Comparison of ENCODE assay signal across 25 mouse cellular contexts in the genomic region with DNA sequence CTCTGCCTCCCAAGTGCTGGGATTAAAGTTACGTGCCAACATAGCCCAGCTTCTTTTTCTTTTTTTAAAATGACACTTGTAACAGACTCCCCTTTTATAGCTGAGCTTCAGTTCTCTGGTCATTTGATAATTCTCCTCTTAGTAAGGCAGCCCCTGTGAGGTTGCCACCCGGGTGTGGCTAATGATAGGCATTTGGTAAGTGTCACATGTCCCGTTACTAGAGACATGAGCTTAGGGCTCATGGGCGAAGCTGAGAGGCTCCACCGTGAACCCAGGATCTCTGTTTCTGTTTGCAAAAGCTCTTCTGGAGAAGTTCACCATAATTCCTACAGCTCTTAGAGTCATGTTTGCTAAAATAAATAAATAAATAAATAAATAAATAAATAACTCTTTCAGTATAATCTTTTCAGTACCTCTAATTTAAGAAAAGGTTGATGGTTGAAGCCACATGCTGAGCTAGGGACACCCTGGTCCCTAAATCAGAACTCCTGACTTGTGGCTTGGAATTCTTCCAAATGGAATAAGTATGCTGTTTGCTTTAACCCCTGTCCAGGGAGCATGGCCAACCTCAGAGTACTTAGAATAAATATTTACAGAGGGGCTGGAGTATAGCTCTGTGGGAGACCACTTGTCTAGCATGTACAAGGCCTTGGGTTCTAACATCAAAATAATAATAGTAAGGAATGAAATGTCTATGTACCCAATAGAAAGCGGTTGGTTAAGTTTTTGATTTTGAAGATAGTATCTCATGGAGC. TPM values are rescaled to one million over a fixed set of nuclear protein-coding genes. Genes with fewer than 3 reads are reported as not detected.
DNase-seq lines count a peak whose midpoint lies in the region; ATAC-seq and TF ChIP-seq lines count a peak whose summit lies in the region.
"Had no signal": no experiment of that assay in that cellular context is flagged by ENCODE, and none has a peak within 500 bp of the region (broad histone marks: within the 10 kb centered on the region; RNA-seq: fewer than 3 reads in every experiment).

No protein-coding gene starts in this region.

- H3K4me3 ChIP-seq in intestine, embryonic 15.5 days (replicated peaks) = no peak overlapping the region
- no peak overlapping the region for H3K4me3 ChIP-seq in intestine, embryonic 16.5 days (ENCODE audit: low read length)
- no peak overlapping the region for H3K4me3 ChIP-seq in liver, embryonic 16.5 days (ENCODE audit: low read depth, low read length)
- H3K4me3 ChIP-seq in liver, postnatal 0 days (ENCODE audit: low read depth, low read length) = no peak overlapping the region
- no peak overlapping the region for H3K4me3 ChIP-seq in stomach, embryonic 15.5 days (replicated peaks)
- H3K4me3 ChIP-seq in stomach, postnatal 0 days (ENCODE audit: low read depth, low read length) = no peak overlapping the region
- H3K4me3 ChIP-seq: embryonic facial prominence, embryonic 12.5 days; hindbrain, embryonic 10.5 days; hindbrain, embryonic 15.5 days; limb, embryonic 10.5 days; limb, embryonic 15.5 days; midbrain, embryonic 12.5 days had no signal

- TF ChIP-seq CTCF in liver, postnatal 0 days (IDR thresholded peaks at IDR 0.05; ENCODE audit: low read depth) = no peak
- no peak for TF ChIP-seq CTCF in stomach, postnatal 0 days (IDR thresholded peaks at IDR 0.05; ENCODE audit: low read depth)

- ATAC-seq in intestine, embryonic 15.5 days = peak; percentile 43; the same call in 1 of the 2 replicates
- no peak for ATAC-seq in intestine, embryonic 16.5 days
- ATAC-seq in liver, embryonic 16.5 days (ENCODE audit: low read depth) = peak; percentile 78
- no peak for ATAC-seq in liver, postnatal 0 days
- ATAC-seq in stomach, embryonic 15.5 days (ENCODE audit: insufficient read depth, low FRiP score, low read depth) = peak; percentile 28; the same call in 1 of the 2 replicates
- ATAC-seq in stomach, postnatal 0 days (ENCODE audit: low FRiP score, low TSS enrichment) = no peak
- ATAC-seq: forebrain, embryonic 14.5 days; inflammation-experienced regulatory T-cells, adult 6 months had no signal

- DNase-seq in liver, postnatal 0 days = no peak
- no peak for DNase-seq in stomach, postnatal 0 days (ENCODE audit: low spot score)
- no peak for DNase-seq in layer of hippocampus, postnatal 14 days (ENCODE audit: low spot score in 2 of 2)
- DNase-seq: adrenal gland, postnatal 14 days; cerebellum, adult 11-12 months; cerebellum, adult 9-11 months; embryo, embryonic 11 days; gastrocnemius, postnatal 14 days; heart, postnatal 14 days; kidney, adult 8-10 months; kidney, postnatal 10 days; thymus, postnatal 14 days had no signal

- H3K36me3 ChIP-seq in intestine, embryonic 15.5 days = no peaks in the 10 kb centered on the region
- H3K36me3 ChIP-seq in intestine, embryonic 16.5 days (ENCODE audit: control insufficient read depth, insufficient read depth, low read length) = no peaks in the 10 kb centered on the region
- no peaks in the 10 kb centered on the region for H3K36me3 ChIP-seq in liver, embryonic 16.5 days (ENCODE audit: control insufficient read depth, insufficient read depth)
- H3K36me3 ChIP-seq in liver, postnatal 0 days (replicated peaks; ENCODE audit: insufficient read depth, low read length) = no peaks in the 10 kb centered on the region
- H3K36me3 ChIP-seq in stomach, embryonic 15.5 days = no peaks in the 10 kb centered on the region
- no peaks in the 10 kb centered on the region for H3K36me3 ChIP-seq in stomach, postnatal 0 days (ENCODE audit: control insufficient read depth, insufficient read depth, low read length)
- H3K36me3 ChIP-seq: embryonic facial prominence, embryonic 12.5 days; G1E; hindbrain, embryonic 10.5 days; hindbrain, embryonic 15.5 days; limb, embryonic 10.5 days; limb, embryonic 15.5 days; midbrain, embryonic 12.5 days had no signal

- no peak overlapping the region for H3K27ac ChIP-seq in intestine, embryonic 15.5 days
- H3K27ac ChIP-seq in intestine, embryonic 16.5 days (ENCODE audit: low read length) = no peak overlapping the region
- H3K27ac ChIP-seq in liver, embryonic 16.5 days (ENCODE audit: low read length) = no peak overlapping the region
- H3K27ac ChIP-seq in liver, postnatal 0 days (ENCODE audit: low read depth) = no peak overlapping the region
- H3K27ac ChIP-seq in stomach, embryonic 15.5 days = no peak overlapping the region
- no peak overlapping the region for H3K27ac ChIP-seq in stomach, postnatal 0 days (replicated peaks)
- H3K27ac ChIP-seq: embryonic facial prominence, embryonic 12.5 days; hindbrain, embryonic 10.5 days; hindbrain, embryonic 15.5 days; limb, embryonic 10.5 days; limb, embryonic 15.5 days; midbrain, embryonic 12.5 days had no signal

- no peaks in the 10 kb centered on the region for H3K9me3 ChIP-seq in intestine, embryonic 15.5 days
- no peaks in the 10 kb centered on the region for H3K9me3 ChIP-seq in intestine, embryonic 16.5 days (ENCODE audit: control insufficient read depth, low read length)
- H3K9me3 ChIP-seq in liver, embryonic 16.5 days (replicated peaks; ENCODE audit: control insufficient read depth, low read length) = no peaks in the 10 kb centered on the region
- no peaks in the 10 kb centered on the region for H3K9me3 ChIP-seq in liver, postnatal 0 days (ENCODE audit: low read length)
- H3K9me3 ChIP-seq in stomach, embryonic 15.5 days = no peaks in the 10 kb centered on the region
- no peaks in the 10 kb centered on the region for H3K9me3 ChIP-seq in stomach, postnatal 0 days (ENCODE audit: control insufficient read depth, low read length)
- H3K9me3 ChIP-seq: embryonic facial prominence, embryonic 12.5 days; G1E; hindbrain, embryonic 10.5 days; hindbrain, embryonic 15.5 days; limb, embryonic 10.5 days; limb, embryonic 15.5 days; midbrain, embryonic 12.5 days had no signal

- no peak for TF ChIP-seq EP300 in liver, postnatal 0 days (IDR thresholded peaks at IDR 0.05; ENCODE audit: low read depth)
- TF ChIP-seq EP300 in stomach, postnatal 0 days (optimal IDR thresholded peaks at IDR 0.05) = no peak

- H3K9ac ChIP-seq in intestine, embryonic 15.5 days = no peak overlapping the region
- no peak overlapping the region for H3K9ac ChIP-seq in intestine, embryonic 16.5 days (ENCODE audit: low read depth, low read length)
- H3K9ac ChIP-seq in liver, embryonic 16.5 days (ENCODE audit: low read depth, low read length) = no peak overlapping the region
- no peak overlapping the region for H3K9ac ChIP-seq in liver, postnatal 0 days (replicated peaks)
- no peak overlapping the region for H3K9ac ChIP-seq in stomach, embryonic 15.5 days
- no peak overlapping the region for H3K9ac ChIP-seq in stomach, postnatal 0 days (ENCODE audit: low read length)
- H3K9ac ChIP-seq: embryonic facial prominence, embryonic 12.5 days; hindbrain, embryonic 15.5 days; limb, embryonic 15.5 days; midbrain, embryonic 12.5 days had no signal

- WGBS in intestine, embryonic 15.5 days = 69% methylated on average over 6 of the region's 6 CpGs
- 73% methylated on average over 6 of the region's 6 CpGs for WGBS in intestine, embryonic 16.5 days
- WGBS in liver, embryonic 16.5 days (ENCODE audit: insufficient replicate concordance) = 59% methylated on average over 6 of the region's 6 CpGs
- 58% methylated on average over 6 of the region's 6 CpGs for WGBS in liver, postnatal 0 days (ENCODE audit: insufficient replicate concordance)
- WGBS in stomach, embryonic 15.5 days = 72% methylated on average over 6 of the region's 6 CpGs
- 67% methylated on average over 6 of the region's 6 CpGs for WGBS in stomach, postnatal 0 days

- 0 out of 2 replicates have a peak, but pooled peaks cover 3% of the 10 kb centered on the region for H3K4me1 ChIP-seq in intestine, embryonic 15.5 days (replicated peaks)
- H3K4me1 ChIP-seq in intestine, embryonic 16.5 days (ENCODE audit: control insufficient read depth, insufficient read depth, low read length) = peaks cover 4% of the 10 kb centered on the region; the same call in 1 of the 2 replicates
- H3K4me1 ChIP-seq in liver, embryonic 16.5 days (ENCODE audit: control insufficient read depth, low read depth, low read length) = no peaks in the 10 kb centered on the region
- peaks cover 3% of the 10 kb centered on the region; the same call in 1 of the 2 replicates for H3K4me1 ChIP-seq in liver, postnatal 0 days (ENCODE audit: insufficient read depth)
- H3K4me1 ChIP-seq in stomach, embryonic 15.5 days = no peaks in the 10 kb centered on the region
- H3K4me1 ChIP-seq in stomach, postnatal 0 days (replicated peaks; ENCODE audit: control insufficient read depth, insufficient read depth) = 0 out of 2 replicates have a peak, but pooled peaks cover 3% of the 10 kb centered on the region
- H3K4me1 ChIP-seq: embryonic facial prominence, embryonic 12.5 days; limb, embryonic 10.5 days; midbrain, embryonic 12.5 days had no signal

- H3K27me3 ChIP-seq in intestine, embryonic 15.5 days (replicated peaks) = no peaks in the 10 kb centered on the region
- H3K27me3 ChIP-seq in intestine, embryonic 16.5 days (replicated peaks; ENCODE audit: control insufficient read depth, insufficient read depth, low read length) = no peaks in the 10 kb centered on the region
- H3K27me3 ChIP-seq in liver, embryonic 16.5 days (ENCODE audit: control insufficient read depth, insufficient read depth, low read depth, low read length) = no peaks in the 10 kb centered on the region
- H3K27me3 ChIP-seq in liver, postnatal 0 days (ENCODE audit: insufficient read depth, low read length) = no peaks in the 10 kb centered on the region
- H3K27me3 ChIP-seq in stomach, embryonic 15.5 days (replicated peaks) = no peaks in the 10 kb centered on the region
- no peaks in the 10 kb centered on the region for H3K27me3 ChIP-seq in stomach, postnatal 0 days (ENCODE audit: control insufficient read depth, insufficient read depth, low read length)
- H3K27me3 ChIP-seq: embryonic facial prominence, embryonic 12.5 days; hindbrain, embryonic 15.5 days; limb, embryonic 15.5 days; midbrain, embryonic 12.5 days had no signal

- H3K4me2 ChIP-seq in intestine, embryonic 15.5 days (replicated peaks) = no peak overlapping the region
- no peak overlapping the region for H3K4me2 ChIP-seq in intestine, embryonic 16.5 days (ENCODE audit: low read depth, low read length)
- H3K4me2 ChIP-seq in liver, embryonic 16.5 days (ENCODE audit: low read depth, low read length) = no peak overlapping the region
- no peak overlapping the region for H3K4me2 ChIP-seq in liver, postnatal 0 days (ENCODE audit: low read depth, low read length)
- no peak overlapping the region for H3K4me2 ChIP-seq in stomach, embryonic 15.5 days
- no peak overlapping the region for H3K4me2 ChIP-seq in stomach, postnatal 0 days (replicated peaks; ENCODE audit: low read depth)
- H3K4me2 ChIP-seq: embryonic facial prominence, embryonic 12.5 days; hindbrain, embryonic 15.5 days; limb, embryonic 15.5 days; midbrain, embryonic 12.5 days had no signal

RNA-seq across cellular contexts. Expression of gene Galm, which starts 16.4 kb away (rescaled TPM):
- polyA plus RNA-seq in intestine, embryonic 15.5 days (2015; fragmentation: Nextera tagmentation; extraction: Ambion mirVana) = 67.2 and 71.1 TPM in 2 replicates
- polyA plus RNA-seq in intestine, embryonic 16.5 days (2015; fragmentation: Nextera tagmentation; extraction: Ambion mirVana) = 101 and 113 TPM in 2 replicates
- polyA plus RNA-seq in liver, embryonic 16.5 days (2015; fragmentation: Nextera tagmentation; extraction: Ambion mirVana) = 40.1 and 42.9 TPM in 2 replicates
- 47.0 and 47.8 TPM in 2 replicates for polyA plus RNA-seq in liver, postnatal 0 days (2015; fragmentation: Nextera tagmentation; extraction: Ambion mirVana)
- 30.0 and 36.0 TPM in 2 replicates for polyA plus RNA-seq in stomach, embryonic 15.5 days (2015; fragmentation: Nextera tagmentation; extraction: Ambion mirVana)
- polyA plus RNA-seq in stomach, postnatal 0 days (2015; fragmentation: Nextera tagmentation; extraction: Ambion mirVana) = 31.6 and 34.3 TPM in 2 replicates
- 1 to 10 TPM; 4.0 to 5.0 TPM for total RNA-seq in layer of hippocampus, postnatal 14 days (2021)
- total RNA-seq: G1E had no signal
- polyA plus RNA-seq: G1E had no signal

Comparison
In these comparisons a context has a peak if more than half of its experiments do, and no peak if none do; other contexts are left out.
1. ATAC-seq: peak in intestine, embryonic 15.5 days (single experiment), liver, embryonic 16.5 days (single experiment) and stomach, embryonic 15.5 days (single experiment); none in intestine, embryonic 16.5 days (single experiment), liver, postnatal 0 days (single experiment) and stomach, postnatal 0 days (single experiment).